Mouse (Mus musculus) brain, adult 2 months (tissue): ENCODE measurements around the gene Olfr710.
"Not testable (repeated sequence)": the region's sequence is repeated elsewhere in the genome, so short reads cannot be mapped to it uniquely, and the experiment has no call there.

ENCODE experiments used
- DNase-seq: peaks from one replicate; pipeline ENCODE4 v3.0.0; 2011; ENCODE audit warnings: low read depth, low spot score

Gene Olfr710

DNA sequence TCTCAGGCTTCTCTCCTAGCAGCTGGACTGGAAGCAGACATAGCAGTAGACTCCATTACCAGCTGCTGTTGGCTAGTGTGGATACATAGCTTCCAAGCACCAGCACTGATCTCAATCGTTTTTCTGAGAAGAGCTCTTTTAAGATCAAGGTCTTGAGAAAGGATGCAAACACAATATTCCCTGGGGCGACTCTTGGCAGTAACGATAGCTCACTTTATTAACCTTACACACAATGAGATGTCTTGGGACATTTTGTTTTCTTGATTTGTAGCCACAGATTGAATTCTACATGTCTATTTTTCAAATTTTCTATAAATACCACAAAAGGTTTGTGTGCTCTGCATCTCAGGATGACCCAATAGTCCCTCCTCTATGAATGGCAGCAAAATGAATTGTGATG lies at the start of gene Olfr710:
Gene Olfr710 (minus strand): TSS at position 101 of the 400 bp plus-strand sequence.
- no peak for DNase-seq

DNA sequence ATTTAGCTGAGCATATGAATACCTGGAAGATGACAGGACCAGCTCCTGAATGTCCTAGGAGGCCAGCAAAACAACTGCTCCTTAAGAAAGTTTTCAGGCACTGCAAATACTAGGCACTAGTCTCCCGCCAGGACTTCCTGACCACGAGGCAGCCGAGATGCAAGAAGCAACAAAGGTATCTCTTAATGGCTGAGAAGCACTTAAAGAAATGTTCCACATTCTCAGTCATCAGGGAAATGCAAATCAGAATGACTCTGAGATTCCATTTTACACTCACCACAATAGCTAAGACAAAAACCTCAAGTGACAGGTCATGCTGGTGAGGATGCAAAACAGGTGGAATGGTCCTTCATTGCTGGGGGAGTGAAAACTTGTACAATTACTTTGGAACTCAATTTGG lies 37.1 kb upstream of the Olfr710 start:
- DNase-seq, result no peak

DNA sequence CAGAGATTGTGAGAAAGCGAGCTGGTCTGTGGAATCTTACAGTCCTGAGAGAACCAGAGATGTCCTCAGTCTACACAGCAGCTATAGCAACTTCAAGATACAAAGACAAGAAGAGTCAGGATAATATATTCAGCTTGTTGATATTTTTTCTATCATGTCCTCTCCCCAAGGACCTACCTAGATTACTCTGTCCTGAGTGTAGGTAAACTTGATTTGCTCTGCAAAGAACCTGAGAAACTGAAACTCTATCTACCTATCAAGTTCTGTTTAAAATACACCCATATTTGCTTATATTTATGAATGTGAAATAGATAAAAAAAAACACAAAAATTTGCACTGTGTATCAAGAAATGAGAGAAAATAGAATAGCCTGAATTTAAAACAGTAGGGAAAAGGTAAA lies 27.2 kb upstream of the Olfr710 start, which contains the start of gene Olfr711:
Gene Olfr711 (minus strand): TSS at position 101 of the 400 bp plus-strand sequence.
- no peak for DNase-seq

DNA sequence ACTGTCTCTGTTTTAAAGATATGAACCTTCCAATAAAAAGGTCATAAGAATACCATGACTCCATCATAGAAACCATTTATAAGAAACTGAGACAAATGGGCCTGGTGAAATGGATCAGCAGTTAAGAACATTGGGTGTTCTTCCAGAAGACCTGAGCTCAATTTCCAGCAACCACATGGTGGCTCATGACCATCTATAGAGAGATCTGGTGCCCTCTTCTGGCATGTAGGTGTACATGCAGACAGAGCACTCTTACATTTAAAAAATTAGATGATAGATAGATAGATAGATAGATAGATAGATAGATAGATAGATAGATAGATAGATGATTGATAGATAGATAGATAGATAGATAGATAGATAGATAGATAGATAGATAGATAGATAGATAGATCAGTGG lies 19.4 kb upstream of the Olfr710 start:
- peak; percentile 3 for DNase-seq

DNA sequence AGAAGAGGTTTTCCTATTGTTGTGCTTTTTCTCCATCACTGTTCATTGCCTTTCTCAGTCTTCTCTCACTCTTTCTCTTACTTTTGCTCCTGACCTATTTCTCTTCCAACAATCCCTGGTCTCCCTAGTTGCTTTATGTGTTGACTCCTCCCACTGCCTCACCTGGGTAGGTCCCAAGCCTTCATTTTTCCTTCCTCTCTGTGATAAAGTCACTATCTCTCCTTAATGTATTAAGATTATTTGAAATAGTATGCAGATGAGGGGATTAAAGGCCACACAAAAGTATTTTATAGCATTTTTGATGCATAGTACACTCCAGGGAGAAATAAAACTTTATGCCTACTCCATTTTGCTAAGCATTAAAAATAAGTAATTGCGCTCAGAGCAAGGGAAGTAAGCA lies 15.7 kb upstream of the Olfr710 start, which contains the start of gene Olfr6:
Gene Olfr6 (minus strand): TSS at position 101 of the 400 bp plus-strand sequence.
- no peak for DNase-seq

DNA sequence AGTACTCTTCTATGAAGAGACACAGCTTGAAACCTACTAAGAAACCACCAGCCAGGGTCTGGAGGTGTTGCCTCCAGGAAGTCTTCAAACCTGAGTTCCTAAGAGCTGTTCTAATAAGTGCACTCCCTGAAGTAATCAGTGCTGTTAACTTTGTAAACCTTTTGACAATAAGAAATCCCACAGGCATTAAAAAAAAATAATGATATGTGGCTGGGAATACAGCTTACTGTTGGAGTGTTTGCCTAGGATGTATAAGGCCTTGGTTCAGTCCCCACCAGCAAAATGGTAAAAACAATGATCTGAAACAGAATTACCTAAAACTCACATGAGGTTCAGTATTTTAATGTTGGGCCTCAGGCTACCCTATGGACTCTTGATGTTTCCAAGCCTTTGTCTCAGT lies 16.0 kb downstream of the Olfr710 start, which contains the start of gene Olfr709-ps1:
Gene Olfr709-ps1 (minus strand): TSS at position 101 of the 400 bp plus-strand sequence.
- DNase-seq, result no peak

DNA sequence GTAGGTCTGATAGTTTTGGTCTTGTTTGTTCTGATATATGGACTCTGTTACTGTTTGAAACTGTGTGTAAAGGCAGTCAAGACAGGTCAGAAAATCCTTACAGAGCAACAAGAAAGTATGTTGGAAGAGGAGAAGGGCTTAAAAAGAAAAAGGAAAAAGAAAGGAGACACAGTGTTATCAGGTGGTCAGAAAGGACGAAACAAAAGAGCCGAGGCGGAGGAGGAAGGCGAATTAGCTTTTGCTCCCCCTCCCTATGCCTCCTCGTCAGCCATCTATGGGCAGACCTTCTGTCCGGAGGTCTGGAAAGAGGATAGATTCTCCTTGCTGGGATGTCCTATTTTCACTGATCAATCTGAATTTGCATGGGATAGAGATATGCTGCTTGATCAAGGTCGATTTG lies 27.2 kb downstream of the Olfr710 start:
- DNase-seq, result not testable (repeated sequence)

DNA sequence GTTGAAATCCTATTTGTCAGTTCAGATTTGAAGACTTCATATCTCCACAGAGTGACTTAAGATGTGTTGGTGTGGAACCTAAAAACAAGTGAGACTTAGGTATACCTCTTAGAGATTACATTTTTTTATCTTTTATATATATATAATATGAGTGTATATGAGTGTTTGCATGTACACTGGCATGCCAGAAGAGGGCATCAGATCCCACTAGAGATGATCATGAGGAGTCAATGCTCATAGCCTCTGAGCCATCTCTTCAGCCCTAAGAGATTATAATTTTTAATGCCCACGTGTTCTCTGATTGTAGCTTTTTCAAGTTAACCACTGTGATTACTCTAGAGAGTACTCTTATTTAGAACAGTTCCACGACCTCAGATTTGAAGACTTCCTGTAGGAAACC lies 40.4 kb downstream of the Olfr710 start, which contains the start of gene Olfr1532-ps1:
Gene Olfr1532-ps1 (plus strand): TSS at position 326 of the 400 bp plus-strand sequence.
- no peak for DNase-seq

DNA sequence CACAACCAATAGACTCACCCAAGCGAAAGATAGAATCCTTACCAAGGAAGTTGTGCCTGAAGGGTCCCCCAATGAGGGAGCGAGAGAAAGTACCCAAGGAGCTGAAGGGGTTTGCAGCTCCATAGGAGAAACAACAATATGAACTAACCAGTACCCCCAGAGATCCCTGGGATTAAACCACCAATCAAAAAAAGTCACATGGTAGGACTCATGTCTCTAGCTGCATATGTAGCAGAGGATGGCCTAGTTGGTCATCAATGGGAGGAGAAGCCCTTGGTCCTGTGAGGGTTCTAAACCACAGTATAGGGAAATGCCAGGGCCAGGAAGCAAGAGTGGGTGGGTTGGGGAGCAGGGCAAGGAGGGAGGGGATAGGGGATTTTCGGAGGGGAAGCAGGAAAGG lies 47.0 kb downstream of the Olfr710 start, which contains the start of gene Olfr707:
Gene Olfr707 (minus strand): TSS at position 101 of the 400 bp plus-strand sequence.
- DNase-seq, result not testable (repeated sequence)
